Mouse (Mus musculus) cerebellum, postnatal 4 days (tissue): ENCODE measurements around the gene Zfp160.
A peak's percentile ranks its signal among the peaks of the same experiment; 100 is the strongest.
"Not testable (repeated sequence)": the region's sequence is repeated elsewhere in the genome, so short reads cannot be mapped to it uniquely, and the experiment has no call there.

ENCODE experiments used
- DNase-seq, 2 experiments: peaks; one replicate each; pipeline ENCODE4 v3.0.0; 2022; ENCODE audit warnings: low spot score in 2 of 2, mixed read lengths in 1 of 2

Gene Zfp160

GRCm38 (mm10) chr17:21008382-21009331, at the start of gene Zfp160:
TSS of gene Zfp160 (plus strand) at chr17:21008903.
- peak; percentile 62 to 82 for DNase-seq

GRCm38 (mm10) chr17:20960386-20960785, 48.3 kb upstream of the Zfp160 start:
- DNase-seq, result no peak

GRCm38 (mm10) chr17:20965421-20965820, 43.3 kb upstream of the Zfp160 start:
- DNase-seq, result no peak

GRCm38 (mm10) chr17:20966681-20967080, 42.0 kb upstream of the Zfp160 start:
- no peak for DNase-seq

GRCm38 (mm10) chr17:20993716-20994115, 15.0 kb upstream of the Zfp160 start:
- no peak for DNase-seq

- no peak for DNase-seq
Observed at GRCm38 (mm10) chr17:20996364-20996763, 12.3 kb upstream of the Zfp160 start, which contains the start of gene Vmn1r233. TSS of gene Vmn1r233 (minus strand) at chr17:20996464.

GRCm38 (mm10) chr17:21009726-21010125, 1.0 kb downstream of the Zfp160 start:
- DNase-seq, result no peak

- DNase-seq, result no peak
Observed at GRCm38 (mm10) chr17:21018410-21019080, 9.8 kb downstream of the Zfp160 start.

GRCm38 (mm10) chr17:21048020-21048419, 39.3 kb downstream of the Zfp160 start:
- DNase-seq, result not testable (repeated sequence)

- DNase-seq, result no peak
Observed at GRCm38 (mm10) chr17:21050901-21051300, 42.2 kb downstream of the Zfp160 start.

GRCm38 (mm10) chr17:21051341-21051740, 42.6 kb downstream of the Zfp160 start:
- DNase-seq, result not testable (repeated sequence)

GRCm38 (mm10) chr17:21051919-21052318, 43.2 kb downstream of the Zfp160 start:
- DNase-seq, result not testable (repeated sequence)

- DNase-seq, result no peak
Observed at GRCm38 (mm10) chr17:21053267-21053666, 44.6 kb downstream of the Zfp160 start.

- DNase-seq, result not testable (repeated sequence)
Observed at GRCm38 (mm10) chr17:21055111-21055510, 46.4 kb downstream of the Zfp160 start.

GRCm38 (mm10) chr17:21065501-21065900, 56.8 kb downstream of the Zfp160 start:
- no peak for DNase-seq

GRCm38 (mm10) chr17:21067036-21067435, 58.3 kb downstream of the Zfp160 start:
- no peak for DNase-seq

- not testable (repeated sequence) for DNase-seq
Observed at GRCm38 (mm10) chr17:21069443-21069842, 60.7 kb downstream of the Zfp160 start.

- DNase-seq, result not testable (repeated sequence)
Observed at GRCm38 (mm10) chr17:21070971-21071370, 62.3 kb downstream of the Zfp160 start.
